Mouse (Mus musculus) inflammation-experienced regulatory T-cells, adult 6 months (primary cell): ENCODE measurements around the gene Bmper. TPM values are rescaled to one million over a fixed set of nuclear protein-coding genes. Genes with fewer than 3 reads are reported as not detected.

ENCODE experiments used
- ATAC-seq: one replicate; pipeline ENCODE4 v1.8.0; 2017
- polyA plus RNA-seq, 3 experiments: library from polyadenylated mRNA; unstranded; fragments of 100-300 nt; shearing (Covaris generic); gene quantifications; one replicate each; pipeline ENCODE4 v1.2.1; 2017

Bmper gene
- polyA plus RNA-seq, 3 experiments from 2014 or later: not detected

- no peak for ATAC-seq
Measured at GRCm38 (mm10) chr9:23442168-23442567, 219.3 kb downstream of the Bmper start.

GRCm38 (mm10) chr9:23444975-23445374, 222.1 kb downstream of the Bmper start:
- ATAC-seq: no peak

GRCm38 (mm10) chr9:23447271-23447961, 224.5 kb downstream of the Bmper start:
- ATAC-seq: no peak

- ATAC-seq: no peak
Measured at GRCm38 (mm10) chr9:23453309-23453708, 230.4 kb downstream of the Bmper start.

GRCm38 (mm10) chr9:23457186-23457585, 234.3 kb downstream of the Bmper start:
- ATAC-seq: no peak

GRCm38 (mm10) chr9:23460721-23461120, 237.8 kb downstream of the Bmper start:
- ATAC-seq: no peak

- ATAC-seq: no peak
Measured at GRCm38 (mm10) chr9:23462949-23463608, 240.2 kb downstream of the Bmper start.

GRCm38 (mm10) chr9:23464981-23465630, 242.2 kb downstream of the Bmper start:
- ATAC-seq: no peak

- ATAC-seq: no peak
Measured at GRCm38 (mm10) chr9:23469886-23470285, 247.0 kb downstream of the Bmper start.

GRCm38 (mm10) chr9:23485851-23486250, 263.0 kb downstream of the Bmper start:
- no peak for ATAC-seq

GRCm38 (mm10) chr9:23486725-23487378, 264.0 kb downstream of the Bmper start:
- no peak for ATAC-seq

GRCm38 (mm10) chr9:23488265-23488664, 265.4 kb downstream of the Bmper start:
- ATAC-seq: no peak

GRCm38 (mm10) chr9:23495400-23495799, 272.5 kb downstream of the Bmper start:
- ATAC-seq: no peak

GRCm38 (mm10) chr9:23497626-23498025, 274.8 kb downstream of the Bmper start:
- ATAC-seq: no peak

- no peak for ATAC-seq
Measured at GRCm38 (mm10) chr9:23533870-23534269, 311.0 kb downstream of the Bmper start.
